Mouse (Mus musculus) hindbrain, embryonic 11.5 days (tissue): Measurements from ENCODE around the gene Dcaf12l1. TPM values are rescaled to one million over a fixed set of nuclear protein-coding genes. Genes with fewer than 3 reads are reported as not detected.
A peak's percentile ranks its signal among the peaks of the same experiment; 100 is the strongest.
"Not testable (repeated sequence)": the region's sequence is repeated elsewhere in the genome, so short reads cannot be mapped to it uniquely, and the experiment has no call there.

Source experiments
- ATAC-seq: fragments of 200-750 bp; cut with Nextera tagmentation; 2 replicates; pipeline ENCODE4 v1.8.0; 2017; ENCODE audit warnings: mild to moderate bottlenecking, moderate TSS enrichment, moderate library complexity; ENCODE audit not compliant: low FRiP score
- DNase-seq: peaks from one replicate; pipeline ENCODE4 v3.0.0-alpha.2; 2015; ENCODE audit warnings: low spot score
- H3K27ac ChIP-seq: fragments of 300-500 bp; sonication (generic); 2 replicates; pipeline ENCODE4 v1.5.1; 2014; ENCODE audit warnings: mild to moderate bottlenecking, low read depth, low read length
- H3K27me3 ChIP-seq: fragments of 300-500 bp; sonication (generic); 2 replicates; pipeline ENCODE4 v1.6.1; 2014; ENCODE audit warnings: mild to moderate bottlenecking, low read length, moderate library complexity, mixed read lengths; ENCODE audit not compliant: control insufficient read depth, insufficient read depth
- H3K36me3 ChIP-seq: fragments of 300-500 bp; sonication (generic); 2 replicates; pipeline ENCODE4 v1.6.1; 2014; ENCODE audit warnings: mild to moderate bottlenecking, low read length, moderate library complexity, mixed read lengths; ENCODE audit not compliant: control insufficient read depth, insufficient read depth
- H3K4me1 ChIP-seq: fragments of 300-500 bp; sonication (generic); replicated peaks from 2 replicates; pipeline ENCODE4 v1.6.1; 2014; ENCODE audit warnings: low read length, mixed read lengths; ENCODE audit not compliant: control insufficient read depth, insufficient read depth
- H3K4me2 ChIP-seq: fragments of 300-500 bp; sonication (generic); replicated peaks from 2 replicates; pipeline ENCODE4 v1.6.1; 2014; ENCODE audit warnings: mild to moderate bottlenecking, low read depth, low read length
- H3K4me3 ChIP-seq: fragments of 300-500 bp; sonication (generic); 2 replicates; pipeline ENCODE4 v1.5.1; 2014; ENCODE audit warnings: low read depth, low read length
- H3K9ac ChIP-seq: fragments of 300-500 bp; sonication (generic); 2 replicates; pipeline ENCODE4 v1.6.1; 2014; ENCODE audit warnings: low read depth, low read length
- H3K9me3 ChIP-seq: fragments of 300-500 bp; sonication (generic); 2 replicates; pipeline ENCODE4 v1.6.1; 2016; ENCODE audit warnings: low read length; ENCODE audit not compliant: control insufficient read depth
- WGBS: fragments of 180-500 bp; shearing (Covaris S2); extraction: QIAGEN DNeasy Blood & Tissue Kit; methylation state at CpG from one replicate; pipeline ENCODE4 v1.1.7; 2014; 5-methylcytosine and 5-hydroxymethylcytosine counted together
- polyA plus RNA-seq: library from polyadenylated mRNA; unstranded; fragments of >200 nt; fragmentation: Nextera tagmentation; extraction: Ambion mirVana; gene quantifications from 2 replicates; pipeline ENCODE4 v1.2.1, GENCODE M21; 2014

Dcaf12l1 gene
- polyA plus RNA-seq: 6.7 and 7.2 TPM in 2 replicates

GRCm38 (mm10) chrX:44789761-44790411 lies at the start of gene Dcaf12l1:
Gene Dcaf12l1, minus strand, starts transcription at chrX:44790197.
- no peaks in the 10 kb centered on the region for H3K27me3 ChIP-seq
- peak within 1 kb of the TSS; percentile 35 for H3K4me2 ChIP-seq
- no peaks in the 10 kb centered on the region for H3K36me3 ChIP-seq
- H3K4me1 ChIP-seq: no peaks in the 10 kb centered on the region
- WGBS: 15% methylated on average over 46 of the region's 47 CpGs
- H3K27ac ChIP-seq: no peak within 1 kb of the TSS
- DNase-seq (peak; percentile 72), ATAC-seq (peak; percentile 97)
- peak within 1 kb of the TSS; percentile 42 for H3K4me3 ChIP-seq
- H3K9me3 ChIP-seq: no peaks in the 10 kb centered on the region
- H3K9ac ChIP-seq: peak within 1 kb of the TSS; percentile 56

DNA sequence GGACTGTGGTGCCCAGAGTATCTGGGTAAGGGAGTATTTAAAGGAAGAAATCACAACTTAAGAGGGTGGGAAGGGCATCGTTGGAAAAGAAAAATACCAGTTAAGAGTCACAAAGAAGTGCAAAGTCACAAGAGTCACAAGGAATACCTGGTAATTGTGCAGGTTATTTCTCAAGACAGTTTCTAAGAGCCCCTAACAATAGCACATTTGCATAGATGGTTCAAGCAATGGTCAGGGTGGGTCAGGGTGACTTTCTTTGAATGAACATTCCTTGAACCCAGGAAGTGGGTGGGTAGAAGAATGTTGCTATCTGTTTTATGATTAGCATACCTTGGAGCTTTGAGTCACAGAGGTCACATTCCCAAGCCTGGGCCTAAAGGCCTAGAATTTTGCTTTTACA lies 19.4 kb upstream of the Dcaf12l1 start:
- H3K4me2 ChIP-seq, H3K4me1 ChIP-seq, ATAC-seq, H3K27ac ChIP-seq, H3K4me3 ChIP-seq, H3K36me3 ChIP-seq, H3K9ac ChIP-seq, H3K9me3 ChIP-seq, H3K27me3 ChIP-seq, DNase-seq: not testable (repeated sequence)
- WGBS: 58% methylated on average over 1 of the region's 1 CpGs

- 43% methylated on average over 36 of the region's 36 CpGs for WGBS
- peak overlapping the region; percentile 35 for H3K4me2 ChIP-seq
- H3K27me3 ChIP-seq: no peaks in the 10 kb centered on the region
- H3K9me3 ChIP-seq: no peaks in the 10 kb centered on the region
- DNase-seq (no peak), ATAC-seq (peak; percentile 4)
- no peaks in the 10 kb centered on the region for H3K4me1 ChIP-seq
- H3K36me3 ChIP-seq: no peaks in the 10 kb centered on the region
- H3K9ac ChIP-seq: peak overlapping the region; percentile 56
- peak overlapping the region; percentile 42 for H3K4me3 ChIP-seq
- no peak overlapping the region for H3K27ac ChIP-seq
These were observed 799 bp downstream of the Dcaf12l1 start for GRCm38 (mm10) chrX:44789036-44789760.
